14 mouse cellular contexts compared by ENCODE assay signal in genomic region chr11:52368176-52368985, GRCm38 (mm10). TPM values are rescaled to one million over a fixed set of nuclear protein-coding genes. Genes with fewer than 3 reads are reported as not detected.
DNase-seq lines count a peak whose midpoint lies in the region; ATAC-seq lines count a peak whose summit lies in the region.
"Had no signal": no experiment of that assay in that cellular context is flagged by ENCODE, and none has a peak within 500 bp of the region (broad histone marks: within the 10 kb centered on the region; RNA-seq: fewer than 3 reads in every experiment).

No protein-coding gene starts in this region.

- no peak overlapping the region for H3K4me2 ChIP-seq in embryonic facial prominence, embryonic 13.5 days
- H3K4me2 ChIP-seq in liver, embryonic 11.5 days: no peak overlapping the region
- H3K4me2 ChIP-seq in intestine, embryonic 16.5 days (ENCODE audit: low read depth, low read length): no peak overlapping the region
- no peak overlapping the region for H3K4me2 ChIP-seq in stomach, embryonic 16.5 days (ENCODE audit: low read depth, low read length)
- H3K4me2 ChIP-seq: hindbrain, embryonic 13.5 days; kidney, embryonic 15.5 days; midbrain, embryonic 12.5 days had no signal

- no peak for DNase-seq in embryonic facial prominence, embryonic 10.5 days (ENCODE audit: low spot score)
- no peak for DNase-seq in liver, embryonic 11.5 days (ENCODE audit: low spot score)
- no peak for DNase-seq in liver
- no peak for DNase-seq in layer of hippocampus, adult 11-12 months (ENCODE audit: low spot score)
- DNase-seq: adrenal gland, postnatal 10 days; lung, adult 2 months had no signal

- H3K9ac ChIP-seq in embryonic facial prominence, embryonic 13.5 days: peak overlapping the region; percentile 22; the same call in 1 of the 2 replicates
- no peak overlapping the region for H3K9ac ChIP-seq in liver, embryonic 11.5 days (ENCODE audit: low read depth, low read length)
- no peak overlapping the region for H3K9ac ChIP-seq in intestine, embryonic 16.5 days (ENCODE audit: low read depth, low read length)
- H3K9ac ChIP-seq in stomach, embryonic 16.5 days (ENCODE audit: low read length): peak overlapping the region; percentile 32; the same call in 1 of the 2 replicates
- H3K9ac ChIP-seq: hindbrain, embryonic 13.5 days; kidney, embryonic 15.5 days; midbrain, embryonic 12.5 days had no signal

- no peaks in the 10 kb centered on the region for H3K27me3 ChIP-seq in embryonic facial prominence, embryonic 13.5 days
- no peaks in the 10 kb centered on the region for H3K27me3 ChIP-seq in embryonic facial prominence, embryonic 10.5 days (replicated peaks; ENCODE audit: low read depth, poor library complexity, severe bottlenecking)
- no peaks in the 10 kb centered on the region for H3K27me3 ChIP-seq in liver, embryonic 11.5 days (replicated peaks; ENCODE audit: control insufficient read depth, insufficient read depth, low read length)
- H3K27me3 ChIP-seq in intestine, embryonic 16.5 days (replicated peaks; ENCODE audit: control insufficient read depth, insufficient read depth, low read length): no peaks in the 10 kb centered on the region
- no peaks in the 10 kb centered on the region for H3K27me3 ChIP-seq in stomach, embryonic 16.5 days (ENCODE audit: control insufficient read depth, insufficient read depth, low read length)
- H3K27me3 ChIP-seq: hindbrain, embryonic 13.5 days; kidney, embryonic 15.5 days; midbrain, embryonic 12.5 days; Patski had no signal

- WGBS in embryonic facial prominence, embryonic 13.5 days: 73% methylated on average over 10 of the region's 10 CpGs
- 82% methylated on average over 10 of the region's 10 CpGs for WGBS in embryonic facial prominence, embryonic 10.5 days
- 61% methylated on average over 10 of the region's 10 CpGs for WGBS in liver, embryonic 11.5 days
- 57% methylated on average over 10 of the region's 10 CpGs for WGBS in intestine, embryonic 16.5 days
- WGBS in stomach, embryonic 16.5 days: 57% methylated on average over 10 of the region's 10 CpGs

- peaks cover 56% of the 10 kb centered on the region for H3K4me1 ChIP-seq in embryonic facial prominence, embryonic 13.5 days
- H3K4me1 ChIP-seq in embryonic facial prominence, embryonic 10.5 days: peaks cover 33% of the 10 kb centered on the region
- H3K4me1 ChIP-seq in liver, embryonic 11.5 days (replicated peaks; ENCODE audit: control insufficient read depth, insufficient read depth, low read length): peaks cover 60% of the 10 kb centered on the region
- peaks cover 61% of the 10 kb centered on the region for H3K4me1 ChIP-seq in intestine, embryonic 16.5 days (ENCODE audit: control insufficient read depth, insufficient read depth, low read length)
- peaks cover 47% of the 10 kb centered on the region for H3K4me1 ChIP-seq in stomach, embryonic 16.5 days (ENCODE audit: control insufficient read depth, insufficient read depth, low read length)

- no peak overlapping the region for H3K27ac ChIP-seq in embryonic facial prominence, embryonic 13.5 days
- no peak overlapping the region for H3K27ac ChIP-seq in embryonic facial prominence, embryonic 10.5 days (replicated peaks)
- 0 out of 2 replicates have a peak overlapping the region, but pooled peaks have one; percentile 21 for H3K27ac ChIP-seq in liver, embryonic 11.5 days (ENCODE audit: low read depth, low read length)
- 0 out of 2 replicates have a peak overlapping the region, but pooled peaks have one; percentile 4 for H3K27ac ChIP-seq in intestine, embryonic 16.5 days (ENCODE audit: low read length)
- peak overlapping the region; percentile 33; the same call in 1 of the 2 replicates for H3K27ac ChIP-seq in stomach, embryonic 16.5 days (ENCODE audit: low read length)
- H3K27ac ChIP-seq: hindbrain, embryonic 13.5 days; kidney, embryonic 15.5 days; midbrain, embryonic 12.5 days had no signal

- H3K9me3 ChIP-seq in embryonic facial prominence, embryonic 13.5 days: no peaks in the 10 kb centered on the region
- H3K9me3 ChIP-seq in embryonic facial prominence, embryonic 10.5 days: no peaks in the 10 kb centered on the region
- H3K9me3 ChIP-seq in liver, embryonic 11.5 days (ENCODE audit: control insufficient read depth, low read length): no peaks in the 10 kb centered on the region
- H3K9me3 ChIP-seq in intestine, embryonic 16.5 days (ENCODE audit: control insufficient read depth, low read length): no peaks in the 10 kb centered on the region
- no peaks in the 10 kb centered on the region for H3K9me3 ChIP-seq in stomach, embryonic 16.5 days (replicated peaks; ENCODE audit: control insufficient read depth, low read length)
- H3K9me3 ChIP-seq: hindbrain, embryonic 13.5 days; kidney, embryonic 15.5 days; midbrain, embryonic 12.5 days had no signal

- no peak for ATAC-seq in embryonic facial prominence, embryonic 13.5 days (ENCODE audit: insufficient number of reproducible peaks, insufficient read depth, low FRiP score, low TSS enrichment, low read depth)
- no peak for ATAC-seq in liver, embryonic 11.5 days (replicated peaks; ENCODE audit: low FRiP score)
- no peak for ATAC-seq in intestine, embryonic 16.5 days
- no peak for ATAC-seq in stomach, embryonic 16.5 days (ENCODE audit: insufficient read depth, low FRiP score)
- ATAC-seq in activated CD4-positive, CD25-positive, alpha-beta regulatory T cell, adult 4 months: no peak
- ATAC-seq: Patski had no signal

- H3K36me3 ChIP-seq in embryonic facial prominence, embryonic 13.5 days: 0 out of 2 replicates have a peak, but pooled peaks cover 2% of the 10 kb centered on the region
- peaks cover 14% of the 10 kb centered on the region for H3K36me3 ChIP-seq in embryonic facial prominence, embryonic 10.5 days (replicated peaks)
- peaks cover 2% of the 10 kb centered on the region; the same call in 1 of the 2 replicates for H3K36me3 ChIP-seq in liver, embryonic 11.5 days (ENCODE audit: control insufficient read depth, insufficient read depth, low read length)
- no peaks in the 10 kb centered on the region for H3K36me3 ChIP-seq in intestine, embryonic 16.5 days (ENCODE audit: control insufficient read depth, insufficient read depth, low read length)
- H3K36me3 ChIP-seq in stomach, embryonic 16.5 days (ENCODE audit: control insufficient read depth, insufficient read depth, low read length): no peaks in the 10 kb centered on the region
- H3K36me3 ChIP-seq: hindbrain, embryonic 13.5 days; midbrain, embryonic 12.5 days had no signal

- H3K4me3 ChIP-seq in embryonic facial prominence, embryonic 13.5 days: no peak overlapping the region
- no peak overlapping the region for H3K4me3 ChIP-seq in embryonic facial prominence, embryonic 10.5 days
- no peak overlapping the region for H3K4me3 ChIP-seq in liver, embryonic 11.5 days (ENCODE audit: low read depth, low read length)
- H3K4me3 ChIP-seq in intestine, embryonic 16.5 days (ENCODE audit: low read length): no peak overlapping the region
- H3K4me3 ChIP-seq in stomach, embryonic 16.5 days (replicated peaks; ENCODE audit: low read length): no peak overlapping the region
- H3K4me3 ChIP-seq: hindbrain, embryonic 13.5 days; kidney, embryonic 15.5 days; midbrain, embryonic 12.5 days had no signal

RNA-seq across cellular contexts. Expression of gene Vdac1, which starts 7.7 kb away (rescaled TPM):
- polyA plus RNA-seq in embryonic facial prominence, embryonic 13.5 days (2015; fragmentation: Nextera tagmentation; extraction: Ambion mirVana): 251 and 271 TPM in 2 replicates
- 204 and 209 TPM in 2 replicates for polyA plus RNA-seq in embryonic facial prominence, embryonic 10.5 days (2016; fragmentation: Nextera tagmentation; extraction: Ambion mirVana)
- 228 and 243 TPM in 2 replicates for polyA plus RNA-seq in liver, embryonic 11.5 days (2014; fragmentation: Nextera tagmentation; extraction: Ambion mirVana)
- 311 and 337 TPM in 2 replicates for polyA plus RNA-seq in intestine, embryonic 16.5 days (2015; fragmentation: Nextera tagmentation; extraction: Ambion mirVana)
- polyA plus RNA-seq in stomach, embryonic 16.5 days (2015; fragmentation: Nextera tagmentation; extraction: Ambion mirVana): 280 and 325 TPM in 2 replicates
- 10 to 100 TPM; 90.3 to 94.9 TPM for polyA plus RNA-seq in activated CD4-positive, CD25-positive, alpha-beta regulatory T cell, adult 4 months (2017; shearing (Covaris generic))

RNA-seq across cellular contexts. Expression of gene 9530068E07Rik, which starts 27.8 kb away (rescaled TPM):
- polyA plus RNA-seq in embryonic facial prominence, embryonic 13.5 days (2015; fragmentation: Nextera tagmentation; extraction: Ambion mirVana): 198 and 229 TPM in 2 replicates
- polyA plus RNA-seq in embryonic facial prominence, embryonic 10.5 days (2016; fragmentation: Nextera tagmentation; extraction: Ambion mirVana): 165 and 169 TPM in 2 replicates
- 124 and 141 TPM in 2 replicates for polyA plus RNA-seq in liver, embryonic 11.5 days (2014; fragmentation: Nextera tagmentation; extraction: Ambion mirVana)
- polyA plus RNA-seq in intestine, embryonic 16.5 days (2015; fragmentation: Nextera tagmentation; extraction: Ambion mirVana): 144 and 153 TPM in 2 replicates
- polyA plus RNA-seq in stomach, embryonic 16.5 days (2015; fragmentation: Nextera tagmentation; extraction: Ambion mirVana): 187 and 200 TPM in 2 replicates
- 10 to 100 TPM; 38.9 to 49.8 TPM for polyA plus RNA-seq in activated CD4-positive, CD25-positive, alpha-beta regulatory T cell, adult 4 months (2017; shearing (Covaris generic))

Comparison
In these comparisons a context has a peak if more than half of its experiments do, and no peak if none do; other contexts are left out.
1. H3K27ac ChIP-seq: peak in liver, embryonic 11.5 days (single experiment), intestine, embryonic 16.5 days (single experiment) and stomach, embryonic 16.5 days (single experiment); none in embryonic facial prominence, embryonic 13.5 days (single experiment) and embryonic facial prominence, embryonic 10.5 days (single experiment).
2. H3K9ac ChIP-seq: peak in embryonic facial prominence, embryonic 13.5 days (single experiment) and stomach, embryonic 16.5 days (single experiment); none in liver, embryonic 11.5 days (single experiment) and intestine, embryonic 16.5 days (single experiment).